Mouse (Mus musculus): ENCODE measurements around the gene Inha.

DNA sequence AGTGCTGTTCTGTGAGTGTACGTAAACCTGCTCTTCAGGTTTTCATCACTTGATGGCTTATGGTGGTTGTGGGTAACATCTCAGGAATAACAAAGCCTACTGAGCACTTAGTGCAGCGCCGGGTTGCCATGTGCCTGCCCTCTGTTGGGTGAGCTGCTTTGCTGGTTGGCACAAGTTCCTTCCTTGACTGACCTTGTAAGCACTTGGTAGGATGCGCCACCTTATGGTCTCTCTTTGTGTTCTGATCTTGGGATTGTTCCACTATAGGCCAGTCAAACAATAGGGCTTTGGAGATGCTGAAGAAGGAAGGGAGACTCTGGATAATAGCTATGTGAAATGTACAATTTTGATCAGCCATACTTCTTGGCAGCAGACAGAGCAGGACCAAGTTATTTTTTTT lies 23.7 kb downstream of the Inha start:
- TF ChIP-seq POLR2A (IDR thresholded peaks at IDR 0.05; ENCODE audit: low read depth, low read length) (no peak), CTCF (IDR thresholded peaks at IDR 0.05; ENCODE audit: borderline replicate concordance, insufficient read depth, low read length) (no peak)
